Mouse (Mus musculus): ENCODE results near the gene Gopc.

DNA sequence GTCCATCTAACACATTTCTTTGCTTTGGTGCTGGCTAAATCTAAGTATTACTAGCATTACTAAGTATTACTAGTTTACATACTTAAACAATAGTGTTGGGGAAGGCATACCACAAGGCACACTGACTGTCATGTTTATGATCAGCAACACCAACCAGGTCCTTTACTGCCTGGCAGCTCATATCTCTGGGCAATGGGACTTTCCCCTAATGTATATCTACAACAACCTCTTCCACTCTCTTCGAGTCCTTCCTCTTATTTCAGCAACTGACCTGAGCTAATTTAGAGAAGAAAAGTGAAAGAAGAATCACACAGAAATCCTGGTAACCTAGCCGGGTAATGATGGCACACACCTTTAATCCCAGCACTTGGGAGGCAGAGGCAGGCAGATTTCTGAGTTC is 5.5 kb downstream of the Gopc start:
- TF ChIP-seq CTCF (IDR thresholded peaks at IDR 0.05; ENCODE audit: low read depth) (no peak), EP300 (IDR thresholded peaks at IDR 0.05; ENCODE audit: low read depth) (no peak)

Data from liver, embryonic 14.5 days (tissue).